9 mouse cellular contexts compared by ENCODE assay signal in the genomic region with DNA sequence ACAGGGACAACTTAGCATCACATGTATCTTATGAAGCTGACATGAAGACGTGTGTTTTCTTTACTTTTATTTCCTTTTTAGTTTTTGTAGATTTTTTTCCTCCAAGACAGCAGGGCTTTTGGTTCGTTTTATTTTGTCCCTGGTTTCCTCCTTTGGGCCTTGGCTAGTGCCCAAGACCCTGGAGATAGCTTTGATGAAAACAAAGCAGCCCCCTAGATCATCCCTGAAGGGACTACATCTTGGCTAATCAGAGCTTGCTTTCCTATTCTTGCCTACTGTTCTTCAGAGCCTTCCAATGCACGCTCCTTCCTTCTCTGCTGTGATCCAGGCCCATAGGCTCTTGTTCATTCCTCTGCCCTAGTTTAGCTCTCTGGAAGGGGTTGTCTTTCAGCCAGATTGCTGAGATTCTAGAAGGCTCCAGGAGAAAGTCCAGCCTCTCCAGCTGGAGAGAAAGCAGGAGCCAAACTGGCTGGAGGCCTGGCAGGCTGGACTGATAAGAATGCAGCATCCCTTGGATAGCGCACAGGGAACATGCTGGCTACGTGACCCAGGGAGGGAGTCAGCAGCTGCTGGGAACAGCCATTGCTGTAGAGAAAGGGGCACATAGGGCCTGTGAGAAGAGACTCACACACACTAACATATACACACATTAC. TPM values are rescaled to one million over a fixed set of nuclear protein-coding genes. Genes with fewer than 3 reads are reported as not detected.
DNase-seq lines count a peak whose midpoint lies in the region; ATAC-seq and TF ChIP-seq lines count a peak whose summit lies in the region.
"Had no signal": no experiment of that assay in that cellular context is flagged by ENCODE, and none has a peak within 500 bp of the region (broad histone marks: within the 10 kb centered on the region; RNA-seq: fewer than 3 reads in every experiment).

No protein-coding gene starts in this region.

- H3K27ac ChIP-seq in liver, adult 2 months (replicated peaks; ENCODE audit: insufficient read depth, low read depth, low read length) = peak overlapping the region; percentile 37
- H3K27ac ChIP-seq in liver, embryonic 12.5 days = no peak overlapping the region
- peak overlapping the region; percentile 19; the same call in 1 of the 2 replicates for H3K27ac ChIP-seq in kidney, embryonic 14.5 days (ENCODE audit: low read depth, low read length)

- 31% methylated on average over 5 of the region's 5 CpGs for WGBS in liver, adult 2 months
- 50% methylated on average over 5 of the region's 5 CpGs for WGBS in liver, embryonic 12.5 days (ENCODE audit: insufficient replicate concordance)
- 78% methylated on average over 5 of the region's 5 CpGs for WGBS in kidney, embryonic 14.5 days

- no peaks in the 10 kb centered on the region for H3K9me3 ChIP-seq in liver, embryonic 12.5 days (replicated peaks)
- no peaks in the 10 kb centered on the region for H3K9me3 ChIP-seq in kidney, embryonic 14.5 days (ENCODE audit: control insufficient read depth, low read length)

- no peaks in the 10 kb centered on the region for H3K36me3 ChIP-seq in liver, adult 2 months (ENCODE audit: control insufficient read depth, insufficient read depth, low read length)
- no peaks in the 10 kb centered on the region for H3K36me3 ChIP-seq in liver, embryonic 12.5 days
- H3K36me3 ChIP-seq in kidney, embryonic 14.5 days (ENCODE audit: control insufficient read depth, insufficient read depth, low read length) = no peaks in the 10 kb centered on the region

- ATAC-seq in liver, embryonic 12.5 days = no peak
- 0 out of 2 replicates have a peak, but pooled peaks have one; percentile 48 for ATAC-seq in kidney, embryonic 14.5 days (ENCODE audit: low FRiP score, low TSS enrichment)
- no peak for ATAC-seq in CD4-positive, CD25-positive, alpha-beta regulatory T cell, adult 4 months

- peak; percentile 98 for DNase-seq in liver, adult 2 months (ENCODE audit: extremely low read depth, low read depth, low spot score)
- DNase-seq in cerebellum, adult 18-20 months = peak; percentile 87 to 91
- peak; percentile 93 to 96 for DNase-seq in heart, adult 18-20 months
- peak; percentile 85 for DNase-seq in lung, postnatal 36 days
- DNase-seq in thymus, postnatal 0 days (ENCODE audit: low spot score) = no peak

- H3K4me1 ChIP-seq in liver, adult 2 months (ENCODE audit: control insufficient read depth, insufficient read depth, low read length) = peaks cover 28% of the 10 kb centered on the region
- H3K4me1 ChIP-seq in liver, embryonic 12.5 days = peaks cover 3% of the 10 kb centered on the region; the same call in 1 of the 2 replicates
- H3K4me1 ChIP-seq in kidney, embryonic 14.5 days (ENCODE audit: control insufficient read depth, insufficient read depth, low read length) = 0 out of 2 replicates have a peak, but pooled peaks cover 5% of the 10 kb centered on the region

- TF ChIP-seq POLR2A in liver, adult 2 months (IDR thresholded peaks at IDR 0.05; ENCODE audit: extremely low read depth, insufficient read depth, low read length) = no peak

- H3K4me3 ChIP-seq in liver, adult 2 months (ENCODE audit: insufficient read depth, low read depth, low read length) = no peak overlapping the region
- no peak overlapping the region for H3K4me3 ChIP-seq in liver, embryonic 12.5 days
- H3K4me3 ChIP-seq in kidney, embryonic 14.5 days (ENCODE audit: low read length) = no peak overlapping the region

- no peak overlapping the region for H3K4me2 ChIP-seq in liver, embryonic 12.5 days
- no peak overlapping the region for H3K4me2 ChIP-seq in kidney, embryonic 14.5 days (replicated peaks; ENCODE audit: low read depth, low read length)

- no peaks in the 10 kb centered on the region for H3K27me3 ChIP-seq in liver, adult 2 months (ENCODE audit: control insufficient read depth, insufficient read depth, low read length)
- no peaks in the 10 kb centered on the region for H3K27me3 ChIP-seq in liver, embryonic 12.5 days (replicated peaks)
- H3K27me3 ChIP-seq in kidney, embryonic 14.5 days (ENCODE audit: control insufficient read depth, insufficient read depth, low read length) = no peaks in the 10 kb centered on the region

- H3K79me2 ChIP-seq in liver, adult 2 months (ENCODE audit: control insufficient read depth, insufficient read depth, low read length) = no peaks in the 10 kb centered on the region

- no peak overlapping the region for H3K9ac ChIP-seq in liver, adult 2 months (ENCODE audit: low read depth, low read length)
- no peak overlapping the region for H3K9ac ChIP-seq in liver, embryonic 12.5 days
- H3K9ac ChIP-seq in kidney, embryonic 14.5 days (ENCODE audit: low read depth, low read length) = no peak overlapping the region

- TF ChIP-seq CTCF in liver, adult 2 months (IDR thresholded peaks at IDR 0.05; ENCODE audit: low read depth, low read length) = no peak

RNA-seq across cellular contexts. Expression of a gene that starts 42.8 kb away (rescaled TPM):
- 78.0 and 106 TPM in 2 replicates for total RNA-seq in liver, adult 2 months (2014; rRNA removed)
- 179 and 444 TPM in 2 replicates for polyA plus RNA-seq in liver, adult 2 months (2012; rRNA removed)
- polyA plus RNA-seq in liver, embryonic 12.5 days (2016; fragmentation: Nextera tagmentation; extraction: Ambion mirVana) = 23.8 and 27.0 TPM in 2 replicates
- total RNA-seq in heart, adult 18-20 months (2021) = 10 to 100 TPM; 43.4 to 49.3 TPM
- polyA plus RNA-seq in kidney, embryonic 14.5 days (2014; fragmentation: Nextera tagmentation; extraction: Ambion mirVana) = 17.9 and 26.5 TPM in 2 replicates
- polyA plus RNA-seq in CD4-positive, CD25-positive, alpha-beta regulatory T cell, adult 4 months (2017; shearing (Covaris generic)) = 1 to 10 TPM; 1.1 to 1.5 TPM
- polyA plus RNA-seq in thymus, postnatal 0 days (2015; fragmentation: Nextera tagmentation; extraction: Ambion mirVana) = 19.9 and 21.3 TPM in 2 replicates

RNA-seq across cellular contexts. Expression of a gene that starts 52.0 kb away (rescaled TPM):
- total RNA-seq in liver, adult 2 months (2014; rRNA removed) = 807 and 1,077 TPM in 2 replicates
- 826 and 1,028 TPM in 2 replicates for polyA plus RNA-seq in liver, adult 2 months (2012; rRNA removed)
- polyA plus RNA-seq in liver, embryonic 12.5 days (2016; fragmentation: Nextera tagmentation; extraction: Ambion mirVana) = 0.89 and 1.2 TPM in 2 replicates
- 10 to 100 TPM; 15.1 to 19.6 TPM for total RNA-seq in heart, adult 18-20 months (2021)
- 0.46 and 1.6 TPM in 2 replicates for polyA plus RNA-seq in kidney, embryonic 14.5 days (2014; fragmentation: Nextera tagmentation; extraction: Ambion mirVana)
- polyA plus RNA-seq in CD4-positive, CD25-positive, alpha-beta regulatory T cell, adult 4 months (2017; shearing (Covaris generic)) = 100 to 1,000 TPM; 171 to 174 TPM
- 43.6 and 49.4 TPM in 2 replicates for polyA plus RNA-seq in thymus, postnatal 0 days (2015; fragmentation: Nextera tagmentation; extraction: Ambion mirVana)

RNA-seq across cellular contexts. Expression of a gene that starts 54.3 kb away (rescaled TPM):
- not detected in 2 replicates for total RNA-seq in liver, adult 2 months (2014; rRNA removed)
- not detected in 2 replicates for polyA plus RNA-seq in liver, adult 2 months (2012; rRNA removed)
- polyA plus RNA-seq in liver, embryonic 12.5 days (2016; fragmentation: Nextera tagmentation; extraction: Ambion mirVana) = 0.86 and 0.92 TPM in 2 replicates
- under 1 TPM; 0.15 to 0.22 TPM for total RNA-seq in heart, adult 18-20 months (2021)
- polyA plus RNA-seq in kidney, embryonic 14.5 days (2014; fragmentation: Nextera tagmentation; extraction: Ambion mirVana) = 10.2 and 13.4 TPM in 2 replicates
- polyA plus RNA-seq in CD4-positive, CD25-positive, alpha-beta regulatory T cell, adult 4 months (2017; shearing (Covaris generic)) = not detected
- 1.0 and 2.6 TPM in 2 replicates for polyA plus RNA-seq in thymus, postnatal 0 days (2015; fragmentation: Nextera tagmentation; extraction: Ambion mirVana)
- total RNA-seq: neutrophil, adult 5-6 weeks had no signal

Comparison
In these comparisons a context has a peak if more than half of its experiments do, and no peak if none do; other contexts are left out.
1. RNA of a gene that starts 52.0 kb away (polyA plus RNA-seq): 826 to 1,028 TPM in liver, adult 2 months, 171 to 174 TPM in CD4-positive, CD25-positive, alpha-beta regulatory T cell, adult 4 months and 43.6 to 49.4 TPM in thymus, postnatal 0 days; 0.46 to 1.6 TPM in kidney, embryonic 14.5 days and 0.89 to 1.2 TPM in liver, embryonic 12.5 days; every median in the first group is over 10 times any median in the second.